Mouse (Mus musculus): ENCODE measurements at regions not wholly inside any gene's neighbourhood (a gene's known extent, or its start where the extent isn't known, plus 50 kb on each side); places are given as distances from the start of the nearest gene placed in this dataset.
"Not testable (repeated sequence)": the region's sequence is repeated elsewhere in the genome, so short reads cannot be mapped to it uniquely, and the experiment has no call there.

- DNase-seq (ENCODE audit: low spot score in 2 of 2): no peak
Measured at GRCm38 (mm10) chr15:90291848-90292247, 67.7 kb downstream of the Alg10b start.

- no peak for DNase-seq (ENCODE audit: low spot score in 2 of 2)
Measured at GRCm38 (mm10) chr15:90294353-90294922, 70.3 kb downstream of the Alg10b start.

- no peak for DNase-seq (ENCODE audit: low spot score in 2 of 2)
Measured at GRCm38 (mm10) chr15:90298566-90298965, 74.5 kb downstream of the Alg10b start.

- DNase-seq (ENCODE audit: low spot score in 2 of 2): peak; percentile 40 to 59
Measured at GRCm38 (mm10) chr15:90303393-90303792, 79.3 kb downstream of the Alg10b start.

- peak in 1 of 2 experiments; percentile 28 for DNase-seq (ENCODE audit: low spot score in 2 of 2)
Measured at GRCm38 (mm10) chr15:90305051-90305450, 80.9 kb downstream of the Alg10b start.

- no peak for DNase-seq (ENCODE audit: low spot score in 2 of 2)
Measured at GRCm38 (mm10) chr15:90306866-90307265, 82.8 kb downstream of the Alg10b start.

GRCm38 (mm10) chr15:90308433-90308832 lies 84.3 kb downstream of the Alg10b start:
- not testable (repeated sequence) for DNase-seq (ENCODE audit: low spot score in 2 of 2)

- no peak for DNase-seq (ENCODE audit: low spot score in 2 of 2)
Measured at GRCm38 (mm10) chr15:90308869-90309268, 84.8 kb downstream of the Alg10b start.

GRCm38 (mm10) chr15:90309664-90310063 lies 85.6 kb downstream of the Alg10b start:
- no peak for DNase-seq (ENCODE audit: low spot score in 2 of 2)

- no peak for DNase-seq (ENCODE audit: low spot score in 2 of 2)
Measured at GRCm38 (mm10) chr15:90321774-90322173, 97.7 kb downstream of the Alg10b start.

GRCm38 (mm10) chr15:90333275-90333674 lies 109.2 kb downstream of the Alg10b start:
- no peak for DNase-seq (ENCODE audit: low spot score in 2 of 2)

GRCm38 (mm10) chr15:90333766-90334165 lies 109.7 kb downstream of the Alg10b start:
- DNase-seq (ENCODE audit: low spot score in 2 of 2): no peak

- no peak for DNase-seq (ENCODE audit: low spot score in 2 of 2)
Measured at GRCm38 (mm10) chr15:90334406-90334805, 110.3 kb downstream of the Alg10b start.

- no peak for DNase-seq (ENCODE audit: low spot score in 2 of 2)
Measured at GRCm38 (mm10) chr15:90335506-90335905, 111.4 kb downstream of the Alg10b start.

- DNase-seq (ENCODE audit: low spot score in 2 of 2): no peak
Measured at GRCm38 (mm10) chr15:90340089-90340488, 116.0 kb downstream of the Alg10b start.

GRCm38 (mm10) chr15:90341261-90341660 lies 117.2 kb downstream of the Alg10b start:
- DNase-seq (ENCODE audit: low spot score in 2 of 2): no peak

- no peak for DNase-seq (ENCODE audit: low spot score in 2 of 2)
Measured at GRCm38 (mm10) chr15:90343771-90344170, 119.7 kb downstream of the Alg10b start.

- DNase-seq (ENCODE audit: low spot score in 2 of 2): no peak
Measured at GRCm38 (mm10) chr15:90344956-90345355, 120.8 kb downstream of the Alg10b start.

GRCm38 (mm10) chr15:90346162-90346561 lies 122.1 kb downstream of the Alg10b start:
- DNase-seq (ENCODE audit: low spot score in 2 of 2): no peak

GRCm38 (mm10) chr15:90346757-90347156 lies 122.6 kb downstream of the Alg10b start:
- DNase-seq (ENCODE audit: low spot score in 2 of 2): peak in 1 of 2 experiments; percentile 2

- DNase-seq (ENCODE audit: low spot score in 2 of 2): no peak
Measured at GRCm38 (mm10) chr15:90351898-90352297, 127.8 kb downstream of the Alg10b start.

GRCm38 (mm10) chr15:90365656-90366055 lies 141.5 kb downstream of the Alg10b start:
- no peak for DNase-seq (ENCODE audit: low spot score in 2 of 2)

- DNase-seq (ENCODE audit: low spot score in 2 of 2): no peak
Measured at GRCm38 (mm10) chr15:90377959-90378358, 153.8 kb downstream of the Alg10b start.

- no peak for DNase-seq (ENCODE audit: low spot score in 2 of 2)
Measured at GRCm38 (mm10) chr15:90396961-90397360, 172.8 kb downstream of the Alg10b start.

All from frontal cortex, postnatal 36 days (tissue).